Mouse (Mus musculus): ENCODE results near the gene Med13. TPM values are rescaled to one million over a fixed set of nuclear protein-coding genes. Genes with fewer than 3 reads are reported as not detected.

Med13 gene
- polyA plus RNA-seq, 1 experiment: 19.1 TPM

DNA sequence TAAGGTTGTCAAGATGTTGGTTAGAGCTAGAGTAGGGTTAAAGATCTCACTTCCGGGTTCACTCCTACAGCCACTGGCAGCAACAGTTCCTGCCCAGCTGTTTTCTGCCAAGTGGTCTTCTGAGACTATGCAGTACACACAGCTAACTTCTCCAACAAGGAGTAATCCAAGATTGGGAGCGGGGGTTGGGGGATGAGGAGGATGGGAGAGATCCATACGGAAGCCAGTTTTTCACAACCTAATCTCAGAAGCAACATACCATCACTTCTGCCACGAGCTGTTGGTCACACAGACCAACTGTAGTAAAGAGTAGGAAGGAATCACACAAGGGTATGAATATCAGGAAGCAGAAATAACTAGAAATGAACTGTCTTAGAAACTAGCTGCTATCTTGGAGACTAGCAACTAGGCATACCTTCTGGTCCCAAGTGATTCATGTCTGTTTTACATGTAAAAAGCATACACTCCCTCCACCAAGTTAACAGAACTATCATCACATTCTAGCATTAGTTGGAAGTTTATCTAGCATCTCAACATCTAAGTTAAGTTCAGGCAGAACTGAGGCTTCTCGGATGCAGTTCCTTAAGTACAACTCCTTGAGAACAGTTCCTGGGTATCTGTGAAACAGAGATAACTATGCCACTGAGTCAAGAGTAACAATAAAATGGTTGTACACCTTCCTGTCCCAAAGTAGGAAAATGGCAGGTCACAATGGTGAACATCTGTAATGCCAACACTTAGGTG is 7.5 kb upstream of the Med13 start:
- H3K4me3 ChIP-seq (ENCODE audit: insufficient read depth, low read depth, low read length): no peak overlapping the region
- H3K27ac ChIP-seq (ENCODE audit: insufficient read depth, low read depth, low read length): no peak overlapping the region
- no peaks in the 10 kb centered on the region for H3K27me3 ChIP-seq (replicated peaks; ENCODE audit: control insufficient read depth, insufficient read depth, low read length)
- TF ChIP-seq CTCF (conservative IDR thresholded peaks at IDR 0.05; ENCODE audit: insufficient read depth, insufficient read length, low read depth, low read length) (no peak), POLR2A (IDR thresholded peaks at IDR 0.05; ENCODE audit: low read depth, low read length) (no peak)
- no peak for DNase-seq
- no peaks in the 10 kb centered on the region for H3K36me3 ChIP-seq (ENCODE audit: control insufficient read depth, insufficient read depth, low read length)
- 77% methylated on average over 5 of the region's 5 CpGs for WGBS
- no peaks in the 10 kb centered on the region for H3K4me1 ChIP-seq (ENCODE audit: control insufficient read depth, insufficient read depth, low read length)

GRCm38 (mm10) chr11:86357984-86358528 is 654 bp upstream of the Med13 start:
- Histone ChIP-seq H3K36me3 (ENCODE audit: control insufficient read depth, insufficient read depth, low read length) (peaks cover 2% of the 10 kb centered on the region; the same call in 1 of the 2 replicates), H3K4me1 (ENCODE audit: control insufficient read depth, insufficient read depth, low read length) (peaks cover 17% of the 10 kb centered on the region; the same call in 1 of the 2 replicates), H3K27me3 (replicated peaks; ENCODE audit: control insufficient read depth, insufficient read depth, low read length) (no peaks in the 10 kb centered on the region; the same call in 1 of the 2 replicates), H3K27ac (ENCODE audit: insufficient read depth, low read depth, low read length) (peak overlapping the region; percentile 96), H3K4me3 (ENCODE audit: insufficient read depth, low read depth, low read length) (peak overlapping the region; percentile 86)
- TF ChIP-seq POLR2A (IDR thresholded peaks at IDR 0.05; ENCODE audit: low read depth, low read length) (peak; percentile 73), CTCF (conservative IDR thresholded peaks at IDR 0.05; ENCODE audit: insufficient read depth, insufficient read length, low read depth, low read length) (peak; percentile 86)
- peak; percentile 99 for DNase-seq
- 1% methylated on average over 45 of the region's 45 CpGs for WGBS

- H3K27ac ChIP-seq (ENCODE audit: insufficient read depth, low read depth, low read length): peak overlapping the region; percentile 73
- WGBS: 1% methylated on average over 13 of the region's 13 CpGs
- peak; percentile 41 for DNase-seq
These were observed 1.2 kb downstream of the Med13 start for GRCm38 (mm10) chr11:86356007-86356853.

GRCm38 (mm10) chr11:86353586-86353985 is 3.8 kb downstream of the Med13 start:
- Histone ChIP-seq H3K27ac (ENCODE audit: insufficient read depth, low read depth, low read length) (no peak overlapping the region), H3K27me3 (replicated peaks; ENCODE audit: control insufficient read depth, insufficient read depth, low read length) (no peaks in the 10 kb centered on the region; the same call in 1 of the 2 replicates), H3K36me3 (ENCODE audit: control insufficient read depth, insufficient read depth, low read length) (peaks cover 2% of the 10 kb centered on the region; the same call in 1 of the 2 replicates), H3K4me3 (ENCODE audit: insufficient read depth, low read depth, low read length) (no peak overlapping the region), H3K4me1 (ENCODE audit: control insufficient read depth, insufficient read depth, low read length) (peaks cover 23% of the 10 kb centered on the region; the same call in 1 of the 2 replicates)
- TF ChIP-seq POLR2A (IDR thresholded peaks at IDR 0.05; ENCODE audit: low read depth, low read length) (no peak), CTCF (conservative IDR thresholded peaks at IDR 0.05; ENCODE audit: insufficient read depth, insufficient read length, low read depth, low read length) (no peak)
- 62% methylated on average over 3 of the region's 3 CpGs for WGBS
- peak; percentile 40 for DNase-seq

More at GRCm38 (mm10) chr11:86356007-86356853, 1.2 kb downstream of the Med13 start:
- H3K27me3 ChIP-seq (replicated peaks; ENCODE audit: control insufficient read depth, insufficient read depth, low read length): no peaks in the 10 kb centered on the region; the same call in 1 of the 2 replicates
- peaks cover 22% of the 10 kb centered on the region; the same call in 1 of the 2 replicates for H3K4me1 ChIP-seq (ENCODE audit: control insufficient read depth, insufficient read depth, low read length)
- peak overlapping the region; percentile 86 for H3K4me3 ChIP-seq (ENCODE audit: insufficient read depth, low read depth, low read length)
- no peak for TF ChIP-seq CTCF (conservative IDR thresholded peaks at IDR 0.05; ENCODE audit: insufficient read depth, insufficient read length, low read depth, low read length)
- H3K36me3 ChIP-seq (ENCODE audit: control insufficient read depth, insufficient read depth, low read length): peaks cover 2% of the 10 kb centered on the region; the same call in 1 of the 2 replicates

GRCm38 (mm10) chr11:86351766-86352315 is 5.6 kb downstream of the Med13 start:
- TF ChIP-seq POLR2A (IDR thresholded peaks at IDR 0.05; ENCODE audit: low read depth, low read length) (no peak), CTCF (conservative IDR thresholded peaks at IDR 0.05; ENCODE audit: insufficient read depth, insufficient read length, low read depth, low read length) (no peak)
- Histone ChIP-seq H3K36me3 (ENCODE audit: control insufficient read depth, insufficient read depth, low read length) (peaks cover 2% of the 10 kb centered on the region; the same call in 1 of the 2 replicates), H3K27ac (ENCODE audit: insufficient read depth, low read depth, low read length) (no peak overlapping the region), H3K4me1 (ENCODE audit: control insufficient read depth, insufficient read depth, low read length) (peaks cover 27% of the 10 kb centered on the region; the same call in 1 of the 2 replicates), H3K4me3 (ENCODE audit: insufficient read depth, low read depth, low read length) (no peak overlapping the region), H3K27me3 (replicated peaks; ENCODE audit: control insufficient read depth, insufficient read depth, low read length) (no peaks in the 10 kb centered on the region; the same call in 1 of the 2 replicates)
- 49% methylated on average over 3 of the region's 3 CpGs for WGBS
- DNase-seq: no peak

DNA sequence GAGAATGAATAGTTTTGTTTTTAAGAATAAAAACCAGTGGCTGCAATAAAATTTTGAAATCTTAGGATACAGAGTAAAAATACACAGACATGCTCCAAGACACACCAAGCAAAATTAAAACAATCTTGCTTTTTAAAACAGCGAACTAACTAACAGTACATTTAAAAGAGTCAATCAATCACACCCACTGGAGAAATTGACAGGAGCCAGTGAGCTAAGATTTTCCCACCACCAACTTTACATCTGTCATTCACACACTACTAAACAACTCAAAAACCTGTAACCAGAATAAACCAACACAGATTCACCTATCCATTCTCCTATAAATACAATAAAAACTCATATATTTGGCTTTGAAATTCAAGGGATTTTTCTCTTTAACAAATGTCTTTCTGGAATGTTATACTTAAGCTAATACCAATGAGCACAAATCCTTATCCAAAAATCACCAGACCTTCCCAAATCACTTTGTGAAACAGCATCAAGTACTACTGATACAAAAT is 6.7 kb downstream of the Med13 start:
- TF ChIP-seq POLR2A (IDR thresholded peaks at IDR 0.05; ENCODE audit: low read depth, low read length) (no peak), CTCF (conservative IDR thresholded peaks at IDR 0.05; ENCODE audit: insufficient read depth, insufficient read length, low read depth, low read length) (no peak)
- Histone ChIP-seq H3K27ac (ENCODE audit: insufficient read depth, low read depth, low read length) (no peak overlapping the region), H3K4me3 (ENCODE audit: insufficient read depth, low read depth, low read length) (no peak overlapping the region), H3K27me3 (replicated peaks; ENCODE audit: control insufficient read depth, insufficient read depth, low read length) (no peaks in the 10 kb centered on the region), H3K4me1 (ENCODE audit: control insufficient read depth, insufficient read depth, low read length) (peaks cover 32% of the 10 kb centered on the region; the same call in 1 of the 2 replicates), H3K36me3 (ENCODE audit: control insufficient read depth, insufficient read depth, low read length) (peaks cover 2% of the 10 kb centered on the region; the same call in 1 of the 2 replicates)
- DNase-seq: no peak
- 46% methylated on average over 1 of the region's 1 CpGs for WGBS

All from kidney, adult 2 months (tissue).